Mouse (Mus musculus) MEL (cell line): ENCODE measurements around the gene Fbxl5. TPM values are rescaled to one million over a fixed set of nuclear protein-coding genes. Genes with fewer than 3 reads are reported as not detected.

Experiments
- DNase-seq: peaks from one replicate; pipeline ENCODE4 v3.0.0; 2011; ENCODE audit warnings: low read depth, low spot score
- H3K27ac ChIP-seq: 2 replicates; pipeline ENCODE4 v1.5.1; 2012; ENCODE audit warnings: low read depth, mild to moderate bottlenecking, control low read depth, low read length, moderate library complexity; ENCODE audit not compliant: control insufficient read depth
- H3K27me3 ChIP-seq, 2 experiments: fragments of 150-350 bp in 1 of 2; sonication (generic) in 1 of 2; 2 replicates each; pipeline ENCODE4 v1.6.1; 2012; ENCODE audit warnings: low read length in 2 of 2, mild to moderate bottlenecking in 2 of 2, improper control_type of control experiment in 1 of 2, moderate library complexity in 1 of 2; ENCODE audit not compliant: insufficient read depth in 2 of 2, control insufficient read depth in 1 of 2
- H3K36me3 ChIP-seq, 2 experiments: 2 replicates each; pipeline ENCODE4 v1.6.1; 2012 to 2014; ENCODE audit warnings: low read length in 2 of 2, improper control_type of control experiment in 1 of 2, inconsistent platforms in 1 of 2, mild to moderate bottlenecking in 1 of 2; ENCODE audit not compliant: insufficient read depth in 2 of 2, control insufficient read depth in 1 of 2
- H3K4me1 ChIP-seq, 2 experiments: fragments of 150-350 bp in 1 of 2; sonication (generic) in 1 of 2; 2 replicates each; pipeline ENCODE4 v1.6.1; 2012; ENCODE audit warnings: low read length in 2 of 2, improper control_type of control experiment in 1 of 2, mild to moderate bottlenecking in 1 of 2; ENCODE audit not compliant: insufficient read depth in 2 of 2, control insufficient read depth in 1 of 2
- H3K4me3 ChIP-seq, 2 experiments: fragments of 150-350 bp in 1 of 2; sonication (generic) in 1 of 2; 2 replicates each; pipeline ENCODE4 v1.5.1; 2012; ENCODE audit warnings: low read depth in 2 of 2, low read length in 2 of 2, mild to moderate bottlenecking in 2 of 2, moderate library complexity in 2 of 2, control low read depth in 1 of 2, improper control_type of control experiment in 1 of 2; ENCODE audit not compliant: control insufficient read depth in 1 of 2, insufficient read depth in 1 of 2
- H3K79me2 ChIP-seq: 2 replicates; pipeline ENCODE4 v1.6.1; 2012; ENCODE audit warnings: mild to moderate bottlenecking, low read length, moderate library complexity; ENCODE audit not compliant: control insufficient read depth, poor library complexity, insufficient read depth
- H3K9ac ChIP-seq: 2 replicates; pipeline ENCODE4 v1.6.1; 2012; ENCODE audit warnings: low read depth, mild to moderate bottlenecking, control low read depth, low read length, moderate library complexity; ENCODE audit not compliant: control insufficient read depth, poor library complexity, severe bottlenecking
- H3K9me3 ChIP-seq: fragments of 150-350 bp; sonication (generic); replicated peaks from 2 replicates; pipeline ENCODE4 v1.6.1; 2012; ENCODE audit warnings: mild to moderate bottlenecking, low read length, improper control_type of control experiment, moderate library complexity; ENCODE audit not compliant: insufficient read depth
- CTCF ChIP-seq, 3 experiments: IDR thresholded peaks in 2 of 3; conservative IDR thresholded peaks in 1 of 3; 2 replicates each; pipeline ENCODE4 v1.5.1; 2011 to 2012; ENCODE audit warnings: low read length in 3 of 3, low read depth in 2 of 3, mild to moderate bottlenecking in 2 of 3, improper control_type of control experiment in 1 of 3, inconsistent platforms in 1 of 3, mixed read lengths in 1 of 3, moderate library complexity in 1 of 3; ENCODE audit not compliant: control insufficient read depth in 1 of 3, insufficient read depth in 1 of 3, poor library complexity in 1 of 3, severe bottlenecking in 1 of 3
- E2F4 ChIP-seq: IDR thresholded peaks from 2 replicates; pipeline ENCODE4 v1.6.1; 2011; ENCODE audit warnings: low read depth, low read length, improper control_type of control experiment, borderline replicate concordance
- ELF1 ChIP-seq: IDR thresholded peaks from 2 replicates; pipeline ENCODE4 v1.6.1; 2014; ENCODE audit warnings: low read depth, mild to moderate bottlenecking, inconsistent platforms, low read length, improper control_type of control experiment, moderate library complexity
- EP300 ChIP-seq, 2 experiments: IDR thresholded peaks; 2 replicates each; pipeline ENCODE4 v1.6.1; 2011; ENCODE audit warnings: improper control_type of control experiment in 2 of 2, low read length in 2 of 2, low read depth in 1 of 2, mild to moderate bottlenecking in 1 of 2
- ETS1 ChIP-seq: IDR thresholded peaks from 2 replicates; pipeline ENCODE4 v1.6.1; 2012; ENCODE audit warnings: low read depth, mild to moderate bottlenecking, inconsistent platforms, low read length, improper control_type of control experiment, moderate library complexity
- HCFC1 ChIP-seq: IDR thresholded peaks from 2 replicates; pipeline ENCODE4 v1.6.1; 2012; ENCODE audit warnings: low read depth, mild to moderate bottlenecking, inconsistent platforms, low read length, improper control_type of control experiment, moderate library complexity
- KAT2A ChIP-seq: conservative IDR thresholded peaks from 2 replicates; pipeline ENCODE4 v1.6.1; 2012; ENCODE audit warnings: low read depth, low read length, improper control_type of control experiment, inconsistent platforms
- MAFK ChIP-seq: IDR thresholded peaks from 2 replicates; pipeline ENCODE4 v1.6.1; 2011; ENCODE audit warnings: low read depth, mild to moderate bottlenecking, low read length, improper control_type of control experiment, borderline replicate concordance
- MAZ ChIP-seq: IDR thresholded peaks from 2 replicates; pipeline ENCODE4 v1.6.1; 2012; ENCODE audit warnings: low read depth, mild to moderate bottlenecking, inconsistent platforms, low read length, improper control_type of control experiment
- MXI1 ChIP-seq: IDR thresholded peaks from 2 replicates; pipeline ENCODE4 v1.6.1; 2011; ENCODE audit warnings: mild to moderate bottlenecking, low read depth, low read length, improper control_type of control experiment
- MYC ChIP-seq: IDR thresholded peaks from 2 replicates; pipeline ENCODE4 v1.6.1; 2011; ENCODE audit warnings: low read depth, mild to moderate bottlenecking, low read length, improper control_type of control experiment, moderate library complexity
- NRF1 ChIP-seq: IDR thresholded peaks from 2 replicates; pipeline ENCODE4 v1.6.1; 2014; ENCODE audit warnings: low read depth, mild to moderate bottlenecking, inconsistent platforms, low read length, improper control_type of control experiment, moderate library complexity; ENCODE audit not compliant: poor library complexity, insufficient read depth, severe bottlenecking
- POLR2A ChIP-seq, 2 experiments: IDR thresholded peaks; 2 replicates each; pipeline ENCODE4 v1.6.1; 2011 to 2012; ENCODE audit warnings: low read length in 2 of 2, mild to moderate bottlenecking in 2 of 2, control low read depth in 1 of 2, improper control_type of control experiment in 1 of 2, low read depth in 1 of 2, moderate library complexity in 1 of 2; ENCODE audit not compliant: control insufficient read depth in 1 of 2, insufficient read depth in 1 of 2, poor library complexity in 1 of 2
- RAD21 ChIP-seq: IDR thresholded peaks from 2 replicates; pipeline ENCODE4 v1.6.1; 2011; ENCODE audit warnings: mild to moderate bottlenecking, low read depth, low read length, improper control_type of control experiment
- RCOR1 ChIP-seq: IDR thresholded peaks from 2 replicates; pipeline ENCODE4 v1.6.1; 2012; ENCODE audit warnings: low read depth, mild to moderate bottlenecking, inconsistent platforms, low read length, improper control_type of control experiment
- SIN3A ChIP-seq: IDR thresholded peaks from 2 replicates; pipeline ENCODE4 v1.6.1; 2012; ENCODE audit warnings: low read length, improper control_type of control experiment, inconsistent platforms
- UBTF ChIP-seq: IDR thresholded peaks from 2 replicates; pipeline ENCODE4 v1.6.1; 2012; ENCODE audit warnings: low read depth, mild to moderate bottlenecking, inconsistent platforms, low read length, improper control_type of control experiment, moderate library complexity, borderline replicate concordance; ENCODE audit not compliant: insufficient read depth
- USF2 ChIP-seq, 2 experiments: IDR thresholded peaks; 2 replicates each; pipeline ENCODE4 v1.6.1; 2011 to 2012; ENCODE audit warnings: improper control_type of control experiment in 2 of 2, low read length in 2 of 2, borderline replicate concordance in 1 of 2, inconsistent platforms in 1 of 2, low read depth in 1 of 2, mild to moderate bottlenecking in 1 of 2; ENCODE audit not compliant: insufficient read depth in 1 of 2
- ZMIZ1 ChIP-seq: IDR thresholded peaks from 2 replicates; pipeline ENCODE4 v1.6.1; 2012; ENCODE audit warnings: low read depth, mild to moderate bottlenecking, inconsistent platforms, low read length, improper control_type of control experiment, moderate library complexity
- polyA plus RNA-seq, 2 experiments: library from polyadenylated mRNA; stranded (reverse) in 1 of 2; unstranded in 1 of 2; fragments of >175 nt in 1 of 2; fragments of >200 nt in 1 of 2; gene quantifications; 2 replicates each; pipeline versions ENCODE4 v1.2.1 to v1.2.4; 2012; ENCODE audit warnings: low replicate concordance in 2 of 2, low read depth in 1 of 2; ENCODE audit not compliant: insufficient read length in 2 of 2, insufficient read depth in 1 of 2, missing spikeins in 1 of 2
- total RNA-seq: library from RNA; depleted of rRNA; stranded (reverse); fragments of 300-350 nt; gene quantifications from 2 replicates; pipeline ENCODE4 v1.2.3, GENCODE M21; 2012

Fbxl5 gene
- total and polyA plus RNA-seq, 3 experiments = 22.8 to 25.7 TPM; not detected in 1

- Histone ChIP-seq H3K9me3 (no peaks in the 10 kb centered on the region), H3K4me3 (no peak overlapping the region), H3K79me2 (peaks cover 42% of the 10 kb centered on the region), H3K27me3 (no peaks in the 10 kb centered on the region), H3K9ac (no peak overlapping the region), H3K4me1 (peaks cover 19 to 31% of the 10 kb centered on the region in 2 experiments), H3K36me3 (peaks cover 5 to 47% of the 10 kb centered on the region in 2 experiments; a peak in 3 of 4 replicates), H3K27ac (no peak overlapping the region)
- TF ChIP-seq MAFK = no peak
- no peak for TF ChIP-seq NRF1
- no peak for TF ChIP-seq MXI1
- no peak for TF ChIP-seq CTCF (IDR thresholded peaks at IDR 0.05 in 2 of 3, conservative IDR thresholded peaks at IDR 0.05 in 1 of 3; ENCODE audit: control insufficient read depth in 1 of 3, insufficient read depth in 1 of 3, low read depth in 2 of 3, low read length in 3 of 3, poor library complexity in 1 of 3, severe bottlenecking in 1 of 3)
- TF ChIP-seq MYC = no peak
- TF ChIP-seq POLR2A (IDR thresholded peaks at IDR 0.05; ENCODE audit: control insufficient read depth in 1 of 2, insufficient read depth in 1 of 2, low read depth in 1 of 2, low read length in 2 of 2, poor library complexity in 1 of 2) = no peak
- TF ChIP-seq KAT2A = no peak
- TF ChIP-seq HCFC1 = no peak
- TF ChIP-seq USF2 (IDR thresholded peaks at IDR 0.05; ENCODE audit: borderline replicate concordance in 1 of 2, insufficient read depth in 1 of 2, low read depth in 1 of 2, low read length in 2 of 2) = no peak
- TF ChIP-seq ELF1 = no peak
- TF ChIP-seq UBTF = no peak
- TF ChIP-seq ETS1 = no peak
- no peak for TF ChIP-seq RAD21
- no peak for TF ChIP-seq ZMIZ1
- TF ChIP-seq E2F4 = no peak
- TF ChIP-seq MAZ = no peak
- no peak for DNase-seq
Observed at GRCm38 (mm10) chr5:43776407-43776806, 45.0 kb downstream of the Fbxl5 start.

- Histone ChIP-seq H3K36me3 (peaks cover 29 to 30% of the 10 kb centered on the region in 2 experiments), H3K27ac (no peak overlapping the region), H3K27me3 (no peaks in the 10 kb centered on the region), H3K9me3 (no peaks in the 10 kb centered on the region), H3K4me3 (no peak overlapping the region), H3K79me2 (peaks cover 14% of the 10 kb centered on the region), H3K4me1 (peaks cover 0 to 8% of the 10 kb centered on the region in 2 experiments; a peak in 2 of 4 replicates), H3K9ac (no peak overlapping the region)
- 0 out of 4 replicates have a peak, but pooled peaks of 1 of the 2 experiments have one; percentile 11 for TF ChIP-seq EP300 (IDR thresholded peaks at IDR 0.05; ENCODE audit: low read depth in 1 of 2, low read length in 2 of 2)
- peak; percentile 94 for TF ChIP-seq RCOR1
- no peak for TF ChIP-seq SIN3A
- peak; percentile 22 for DNase-seq
Observed at GRCm38 (mm10) chr5:43771555-43771954, 49.9 kb downstream of the Fbxl5 start.
